Mouse (Mus musculus): ENCODE results near the gene Cnot10.

Cnot10 gene

DNA sequence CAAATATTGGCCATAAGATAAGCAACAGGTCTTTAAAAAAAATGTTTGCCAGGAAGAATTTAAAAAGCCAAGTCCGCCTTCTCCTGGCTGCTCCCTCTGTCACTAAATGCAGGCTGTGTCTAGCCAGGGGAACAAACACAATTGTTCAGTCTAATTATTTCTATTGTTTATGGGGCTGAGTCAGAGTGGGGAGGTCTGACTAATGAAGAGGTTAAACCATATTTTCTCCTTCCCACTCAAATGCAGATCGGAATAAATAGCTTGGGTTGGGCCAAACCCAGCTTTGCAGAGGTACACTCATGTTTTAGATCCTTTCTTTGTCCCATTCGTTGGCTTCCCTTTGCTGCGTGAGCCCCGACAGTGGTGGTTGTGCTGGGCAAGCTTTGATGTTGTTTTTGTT, 9.4 kb upstream of the Cnot10 start:
- no peak for DNase-seq (ENCODE audit: low spot score)

- DNase-seq (ENCODE audit: low spot score) = peak; percentile 61
Observed at GRCm38 (mm10) chr9:114648472-114648871, 8.5 kb upstream of the Cnot10 start.

- no peak for DNase-seq (ENCODE audit: low spot score)
Observed at GRCm38 (mm10) chr9:114647506-114648432, 7.8 kb upstream of the Cnot10 start.

GRCm38 (mm10) chr9:114646556-114647505, 6.8 kb upstream of the Cnot10 start:
- no peak for DNase-seq (ENCODE audit: low spot score)

DNA sequence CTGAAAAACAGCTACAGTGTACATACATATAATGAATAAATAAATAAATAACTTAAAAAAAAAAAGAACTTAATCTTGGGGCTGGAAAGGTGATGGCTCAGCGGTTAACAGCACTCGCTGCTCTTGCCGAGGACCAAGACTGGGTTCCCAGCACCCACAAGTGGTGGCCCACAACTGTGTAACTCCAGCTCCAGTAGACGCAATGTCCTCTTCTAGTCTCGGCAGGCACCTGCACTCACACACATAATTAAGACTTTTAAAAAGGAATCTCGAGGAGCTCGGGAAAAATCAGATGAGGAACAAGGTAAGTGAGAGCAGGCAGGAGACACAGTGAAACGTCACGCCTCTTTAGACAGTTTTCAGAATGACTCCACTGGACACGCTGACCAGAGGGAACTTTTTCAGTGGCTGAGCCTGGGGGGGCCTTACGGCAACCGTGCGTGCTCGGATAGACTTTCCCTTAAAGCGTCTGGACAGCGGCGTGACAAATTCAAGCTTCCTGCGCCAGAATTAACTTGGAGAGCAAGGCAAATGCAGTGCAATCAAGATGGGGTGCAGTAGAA, 717 bp downstream of the Cnot10 start:
- DNase-seq (ENCODE audit: low spot score) = no peak

GRCm38 (mm10) chr9:114636751-114637150, 3.2 kb downstream of the Cnot10 start:
- no peak for DNase-seq (ENCODE audit: low spot score)

DNA sequence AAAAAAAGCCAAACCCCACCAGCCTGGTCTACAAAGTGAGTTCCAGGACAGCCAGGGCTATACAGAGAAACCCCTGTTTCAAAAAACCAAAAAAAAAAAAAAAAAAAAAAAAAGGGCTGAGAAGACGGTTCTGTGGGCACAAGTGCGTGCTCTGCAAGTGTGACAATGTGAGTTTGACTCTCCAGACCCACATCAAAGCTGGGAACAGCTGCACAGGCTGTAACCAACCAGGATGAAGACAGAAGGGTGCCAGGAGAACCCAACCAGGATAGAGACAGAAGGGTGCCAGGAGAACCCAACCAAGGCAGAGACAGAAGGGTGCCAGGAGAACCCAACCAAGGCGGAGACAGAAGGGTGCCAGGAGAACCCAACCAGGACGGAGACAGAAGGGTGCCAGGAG, 3.8 kb downstream of the Cnot10 start:
- DNase-seq (ENCODE audit: low spot score) = no peak

- DNase-seq (ENCODE audit: low spot score) = no peak
Observed at GRCm38 (mm10) chr9:114632331-114632730, 7.7 kb downstream of the Cnot10 start.

DNA sequence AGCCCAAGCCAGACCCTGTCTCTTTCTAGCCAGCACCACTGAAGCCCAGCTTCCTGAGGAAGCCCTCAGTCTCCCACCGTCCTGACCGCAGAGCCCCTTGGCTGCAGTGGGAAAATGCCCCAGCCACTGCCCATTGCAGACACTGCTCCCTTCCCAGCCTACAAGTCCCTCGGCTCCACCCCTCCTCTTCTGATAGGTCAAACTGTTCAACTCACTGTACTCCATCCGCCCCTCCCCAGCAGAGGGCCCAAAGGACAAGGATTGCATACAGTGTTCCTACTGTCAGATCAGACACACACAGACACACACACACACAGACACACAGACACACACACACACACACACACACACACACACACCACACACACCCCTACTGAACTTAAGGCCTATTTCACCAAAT, 13.3 kb downstream of the Cnot10 start:
- DNase-seq (ENCODE audit: low spot score) = no peak

- DNase-seq (ENCODE audit: low spot score) = no peak
Observed at GRCm38 (mm10) chr9:114624178-114624577, 15.8 kb downstream of the Cnot10 start.

GRCm38 (mm10) chr9:114621149-114621548, 18.8 kb downstream of the Cnot10 start:
- DNase-seq (ENCODE audit: low spot score) = no peak

- DNase-seq (ENCODE audit: low spot score) = peak; percentile 37
Observed at GRCm38 (mm10) chr9:114614176-114614953, 25.6 kb downstream of the Cnot10 start.

DNA sequence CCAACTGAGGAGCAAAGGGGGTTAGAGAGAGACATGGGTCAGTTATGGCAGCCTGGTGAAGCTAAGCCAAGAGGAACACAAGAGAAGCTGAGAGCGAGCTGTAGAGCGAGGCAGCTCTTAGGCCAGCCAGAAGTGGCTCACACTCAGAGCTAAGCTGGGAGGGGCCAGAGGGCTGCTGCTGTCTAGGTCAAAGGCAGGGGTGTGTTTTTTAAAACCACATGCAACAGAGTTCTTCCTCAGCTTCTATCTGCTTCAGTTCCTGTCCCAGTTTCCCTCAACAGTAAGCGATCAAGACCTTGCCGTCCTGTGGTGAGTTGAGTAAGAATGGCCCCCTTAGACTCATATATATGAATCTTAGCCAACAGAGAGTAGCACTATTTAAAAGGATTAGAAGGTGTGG, 27.0 kb downstream of the Cnot10 start:
- no peak for DNase-seq (ENCODE audit: low spot score)

DNA sequence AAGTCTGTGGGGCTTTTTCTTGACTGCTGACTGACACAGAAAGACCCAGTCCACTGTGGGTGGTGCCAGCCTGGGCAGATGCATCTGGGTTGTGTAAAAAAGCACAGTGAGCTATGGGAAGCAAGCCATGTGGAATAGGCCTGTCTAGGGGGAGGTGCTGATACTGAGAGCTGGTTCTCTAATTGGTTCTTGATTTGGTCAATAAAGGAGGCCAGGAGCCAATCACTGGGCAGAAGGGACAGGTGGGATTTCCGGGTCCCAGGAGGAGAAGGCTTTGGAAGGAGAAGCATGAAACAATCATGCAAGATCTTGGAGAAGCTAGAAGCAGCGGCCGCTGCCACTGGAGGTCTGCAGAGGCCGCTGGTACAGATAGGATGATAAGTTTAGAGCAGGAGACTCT, 27.4 kb downstream of the Cnot10 start:
- DNase-seq (ENCODE audit: low spot score) = no peak

DNA sequence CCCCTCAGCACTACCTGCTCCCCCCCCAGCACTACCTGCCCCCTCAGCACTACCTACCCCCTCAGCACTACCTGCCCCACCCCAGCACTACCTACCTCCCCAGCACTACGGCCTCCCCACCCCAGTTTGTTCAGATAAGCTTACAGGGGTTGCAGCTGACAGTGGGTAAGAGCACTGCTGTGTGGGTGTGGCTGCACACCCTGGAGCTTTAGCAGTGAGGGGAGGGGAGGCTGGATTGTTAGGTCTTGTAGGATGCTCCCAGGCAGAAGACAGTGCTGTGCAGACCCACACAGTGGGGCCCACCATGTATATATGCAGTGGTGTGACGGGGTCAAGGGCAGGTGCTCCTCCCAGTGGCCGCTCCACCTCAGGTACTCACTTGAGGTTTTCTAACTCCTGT, 29.7 kb downstream of the Cnot10 start:
- DNase-seq (ENCODE audit: low spot score) = no peak

GRCm38 (mm10) chr9:114603876-114604540, 36.0 kb downstream of the Cnot10 start:
- DNase-seq (ENCODE audit: low spot score) = peak; percentile 22

- DNase-seq (ENCODE audit: low spot score) = no peak
Observed at GRCm38 (mm10) chr9:114601096-114601495, 38.9 kb downstream of the Cnot10 start.

GRCm38 (mm10) chr9:114585017-114585345, 55.0 kb downstream of the Cnot10 start:
- peak; percentile 54 for DNase-seq (ENCODE audit: low spot score)

GRCm38 (mm10) chr9:114584183-114585016, 55.6 kb downstream of the Cnot10 start:
- peak; percentile 72 for DNase-seq (ENCODE audit: low spot score)

DNA sequence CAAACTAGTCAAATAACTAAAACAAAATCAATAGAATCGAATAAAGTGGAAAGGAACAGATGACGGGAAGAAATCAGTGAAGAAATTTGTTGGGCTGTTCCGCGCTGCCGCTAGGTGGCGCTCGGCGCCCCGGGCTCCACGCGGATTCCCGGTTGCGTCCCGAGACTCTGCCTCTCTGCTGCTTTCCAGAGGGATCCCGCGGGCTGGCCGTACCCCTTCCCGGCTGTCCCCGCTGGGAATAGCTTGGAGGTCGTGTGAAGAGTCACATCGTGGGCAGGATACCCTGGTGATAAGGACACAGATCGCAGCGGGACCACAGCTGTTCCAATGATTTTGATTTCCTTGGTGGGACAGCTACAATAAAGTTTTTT, 56.2 kb downstream of the Cnot10 start:
- DNase-seq (ENCODE audit: low spot score) = peak; percentile 83

Data from embryo, embryonic 10.5 days (tissue).